Mouse (Mus musculus) forebrain, embryonic 11.5 days (tissue): ENCODE measurements at regions not wholly inside any gene's neighbourhood (a gene's known extent, or its start where the extent isn't known, plus 50 kb on each side); places are given as distances from the start of the nearest gene placed in this dataset.

Source experiments
- ATAC-seq: fragments of 200-750 bp; cut with Nextera tagmentation; replicated peaks from 2 replicates; pipeline ENCODE4 v1.8.0; 2017; ENCODE audit warnings: moderate TSS enrichment; ENCODE audit not compliant: low FRiP score
- DNase-seq: peaks from one replicate; pipeline ENCODE4 v3.0.0-alpha.2; 2017; ENCODE audit warnings: low spot score
- H3K27ac ChIP-seq: fragments of 300-500 bp; sonication (generic); 2 replicates; pipeline ENCODE4 v1.5.1; 2014; ENCODE audit warnings: low read depth, low read length
- H3K27me3 ChIP-seq: fragments of 300-500 bp; sonication (generic); 2 replicates; pipeline ENCODE4 v1.6.1; 2014; ENCODE audit warnings: mild to moderate bottlenecking, low read length, mixed read lengths; ENCODE audit not compliant: control insufficient read depth, insufficient read depth
- H3K36me3 ChIP-seq: fragments of 300-500 bp; sonication (generic); 2 replicates; pipeline ENCODE4 v1.6.1; 2014; ENCODE audit warnings: mild to moderate bottlenecking, low read length, moderate library complexity, mixed read lengths; ENCODE audit not compliant: control insufficient read depth, insufficient read depth
- H3K4me1 ChIP-seq: fragments of 300-500 bp; sonication (generic); replicated peaks from 2 replicates; pipeline ENCODE4 v1.6.1; 2014; ENCODE audit warnings: low read length, mixed read lengths; ENCODE audit not compliant: control insufficient read depth, insufficient read depth
- H3K4me2 ChIP-seq: fragments of 300-500 bp; sonication (generic); 2 replicates; pipeline ENCODE4 v1.6.1; 2014; ENCODE audit warnings: low read depth, mild to moderate bottlenecking, low read length, moderate library complexity, mixed read lengths; ENCODE audit not compliant: severe bottlenecking
- H3K4me3 ChIP-seq: fragments of 300-500 bp; sonication (generic); 2 replicates; pipeline ENCODE4 v1.5.1; 2014; ENCODE audit warnings: low read depth, low read length
- H3K9ac ChIP-seq: fragments of 300-500 bp; sonication (generic); 2 replicates; pipeline ENCODE4 v1.6.1; 2014; ENCODE audit warnings: low read length
- H3K9me3 ChIP-seq: fragments of 300-500 bp; sonication (generic); 2 replicates; pipeline ENCODE4 v1.6.1; 2016; ENCODE audit warnings: low read length, mixed read lengths; ENCODE audit not compliant: control insufficient read depth
- WGBS: fragments of 180-500 bp; shearing (Covaris S2); extraction: QIAGEN DNeasy Blood & Tissue Kit; methylation state at CpG from one replicate; pipeline ENCODE4 v1.1.7; 2014; 5-methylcytosine and 5-hydroxymethylcytosine counted together

- ATAC-seq (no peak), DNase-seq (no peak)
- Histone ChIP-seq H3K4me1 (no peaks in the 10 kb centered on the region; the same call in 1 of the 2 replicates), H3K4me3 (peak overlapping the region; percentile 44), H3K27me3 (no peaks in the 10 kb centered on the region), H3K9me3 (no peaks in the 10 kb centered on the region), H3K9ac (peak overlapping the region; percentile 49), H3K4me2 (peak overlapping the region; percentile 43), H3K36me3 (no peaks in the 10 kb centered on the region), H3K27ac (no peak overlapping the region)
- 46% methylated on average over 5 of the region's 5 CpGs for WGBS
These were observed 256.3 kb upstream of the Atp10a start for GRCm38 (mm10) chr7:58399651-58400050.

DNA sequence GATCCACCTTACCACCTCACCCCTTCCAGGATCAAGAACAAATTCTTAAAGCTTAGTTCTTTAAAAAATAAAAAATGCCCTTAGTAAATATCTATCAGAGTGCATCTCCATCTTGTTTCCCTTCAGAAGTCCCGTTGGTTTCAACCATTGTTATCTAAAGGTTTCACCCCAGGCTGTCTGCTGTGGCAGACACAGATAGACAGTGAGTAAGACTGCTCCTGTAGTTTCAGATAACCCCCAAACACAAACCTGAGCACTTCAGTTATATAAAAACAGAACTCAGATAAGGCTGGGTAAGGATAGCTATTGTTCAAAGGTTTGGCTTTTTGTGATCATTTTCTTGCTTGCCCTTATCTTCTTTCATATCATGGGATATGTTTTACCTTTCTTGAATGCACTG is 255.4 kb upstream of the Atp10a start:
- WGBS = 83% methylated on average over 1 of the region's 1 CpGs
- H3K9ac ChIP-seq = no peak overlapping the region
- H3K27ac ChIP-seq = no peak overlapping the region
- H3K9me3 ChIP-seq = no peaks in the 10 kb centered on the region
- ATAC-seq = no peak
- no peak for DNase-seq
- no peak overlapping the region for H3K4me2 ChIP-seq
- no peaks in the 10 kb centered on the region for H3K36me3 ChIP-seq
- no peaks in the 10 kb centered on the region for H3K27me3 ChIP-seq
- no peak overlapping the region for H3K4me3 ChIP-seq
- H3K4me1 ChIP-seq = no peaks in the 10 kb centered on the region; the same call in 1 of the 2 replicates

DNA sequence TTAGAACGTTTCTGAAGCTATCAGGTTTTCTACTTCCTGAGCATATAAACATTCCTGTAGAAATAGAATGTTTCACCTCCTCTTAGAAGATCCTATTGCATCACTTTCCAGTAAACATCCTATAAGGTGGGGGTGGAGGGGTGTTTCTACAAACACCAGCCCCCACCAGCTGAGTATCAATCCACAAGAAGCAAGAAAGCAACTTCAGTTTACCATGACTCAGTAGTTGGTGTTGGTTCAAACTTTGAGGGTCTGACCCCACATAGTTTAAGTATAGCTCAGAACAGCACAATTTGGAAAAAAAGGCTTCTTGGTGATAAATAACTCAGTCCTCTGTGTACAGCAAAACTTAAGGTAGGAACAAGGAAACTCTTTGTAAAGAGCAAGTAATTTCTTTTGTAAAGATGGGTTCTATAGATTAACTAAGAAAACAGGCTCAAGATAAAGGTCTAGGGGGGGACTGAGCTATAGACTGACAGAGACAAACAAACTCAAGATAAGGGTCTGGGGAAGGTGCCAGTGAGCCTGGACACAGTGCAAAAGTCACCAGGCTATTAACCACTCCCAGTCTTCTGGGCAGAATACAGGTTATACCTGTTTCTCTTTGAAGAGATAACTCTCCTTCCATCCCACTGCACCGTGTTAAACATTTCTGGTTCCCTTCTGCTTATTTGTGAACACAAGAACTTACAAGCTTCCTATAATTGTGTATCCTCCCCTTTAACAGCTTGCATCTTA is 218.9 kb upstream of the Atp10a start:
- Histone ChIP-seq H3K4me3 (no peak overlapping the region), H3K4me2 (no peak overlapping the region), H3K4me1 (no peaks in the 10 kb centered on the region), H3K27ac (no peak overlapping the region), H3K9me3 (no peaks in the 10 kb centered on the region), H3K9ac (no peak overlapping the region), H3K27me3 (no peaks in the 10 kb centered on the region), H3K36me3 (no peaks in the 10 kb centered on the region)
- DNase-seq = no peak
- 76% methylated on average over 2 of the region's 2 CpGs for WGBS
- no peak for ATAC-seq

- no peaks in the 10 kb centered on the region for H3K36me3 ChIP-seq
- 97% methylated on average over 1 of the region's 1 CpGs for WGBS
- no peaks in the 10 kb centered on the region for H3K4me1 ChIP-seq
- H3K9me3 ChIP-seq = no peaks in the 10 kb centered on the region
- no peak overlapping the region for H3K27ac ChIP-seq
- H3K4me2 ChIP-seq = no peak overlapping the region
- ATAC-seq (no peak), DNase-seq (no peak)
- no peak overlapping the region for H3K4me3 ChIP-seq
- H3K9ac ChIP-seq = no peak overlapping the region
- no peaks in the 10 kb centered on the region for H3K27me3 ChIP-seq
These were observed 213.3 kb upstream of the Atp10a start for GRCm38 (mm10) chr7:58442535-58443184.

DNA sequence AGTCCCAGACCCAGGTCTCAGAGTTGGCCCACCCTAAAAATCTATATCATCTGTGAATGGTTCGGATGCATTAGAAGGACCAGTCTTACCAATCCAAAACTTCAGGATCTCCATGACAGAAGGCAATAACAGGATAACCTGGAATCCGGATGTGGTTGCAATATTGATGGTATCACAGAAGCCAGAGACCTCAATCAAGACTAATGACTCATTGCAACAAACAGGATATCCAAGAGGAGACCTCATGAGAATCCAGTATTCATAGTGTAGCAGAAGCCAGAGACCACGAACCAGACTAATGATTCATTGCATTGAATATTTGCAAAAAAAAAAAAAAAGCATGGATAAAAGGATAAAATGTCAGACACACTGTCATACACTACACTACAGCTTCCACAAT is 212.7 kb upstream of the Atp10a start:
- no peaks in the 10 kb centered on the region for H3K36me3 ChIP-seq
- no peak overlapping the region for H3K4me3 ChIP-seq
- ATAC-seq = no peak
- H3K9me3 ChIP-seq = no peaks in the 10 kb centered on the region
- no peak for DNase-seq
- no peaks in the 10 kb centered on the region for H3K4me1 ChIP-seq
- H3K27ac ChIP-seq = no peak overlapping the region
- no peaks in the 10 kb centered on the region for H3K27me3 ChIP-seq
- WGBS = 80% methylated on average over 3 of the region's 3 CpGs
- H3K4me2 ChIP-seq = no peak overlapping the region
- H3K9ac ChIP-seq = no peak overlapping the region

GRCm38 (mm10) chr7:58445781-58446180 is 210.2 kb upstream of the Atp10a start:
- ATAC-seq = no peak
- no peaks in the 10 kb centered on the region for H3K27me3 ChIP-seq
- H3K9ac ChIP-seq = no peak overlapping the region
- DNase-seq = no peak
- H3K4me2 ChIP-seq = no peak overlapping the region
- H3K36me3 ChIP-seq = no peaks in the 10 kb centered on the region
- no peak overlapping the region for H3K27ac ChIP-seq
- H3K4me1 ChIP-seq = no peaks in the 10 kb centered on the region
- no peak overlapping the region for H3K4me3 ChIP-seq
- 95% methylated on average over 1 of the region's 1 CpGs for WGBS
- no peaks in the 10 kb centered on the region for H3K9me3 ChIP-seq

DNA sequence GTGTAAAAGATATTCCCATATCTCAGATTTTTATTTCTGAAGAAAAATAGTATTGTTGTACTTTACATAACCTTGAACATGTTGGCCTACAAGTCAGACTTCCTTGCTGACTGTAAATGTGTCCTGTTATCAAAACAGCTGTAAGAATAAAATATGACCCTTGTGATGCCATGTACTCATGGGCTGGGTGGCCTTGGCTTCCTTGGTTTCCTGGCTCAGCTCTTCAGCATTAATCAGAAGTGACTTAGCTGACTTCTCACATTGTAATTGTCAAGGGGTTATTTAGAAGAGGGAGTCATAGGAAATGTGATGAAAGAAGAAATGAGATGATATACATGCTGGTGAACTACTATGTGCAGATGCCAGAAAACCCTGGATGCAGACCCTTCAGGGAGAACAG is 209.7 kb upstream of the Atp10a start:
- DNase-seq (no peak), ATAC-seq (no peak)
- Histone ChIP-seq H3K9me3 (no peaks in the 10 kb centered on the region), H3K27ac (no peak overlapping the region), H3K4me2 (no peak overlapping the region), H3K9ac (no peak overlapping the region), H3K36me3 (no peaks in the 10 kb centered on the region), H3K4me3 (no peak overlapping the region), H3K27me3 (no peaks in the 10 kb centered on the region), H3K4me1 (no peaks in the 10 kb centered on the region)

DNA sequence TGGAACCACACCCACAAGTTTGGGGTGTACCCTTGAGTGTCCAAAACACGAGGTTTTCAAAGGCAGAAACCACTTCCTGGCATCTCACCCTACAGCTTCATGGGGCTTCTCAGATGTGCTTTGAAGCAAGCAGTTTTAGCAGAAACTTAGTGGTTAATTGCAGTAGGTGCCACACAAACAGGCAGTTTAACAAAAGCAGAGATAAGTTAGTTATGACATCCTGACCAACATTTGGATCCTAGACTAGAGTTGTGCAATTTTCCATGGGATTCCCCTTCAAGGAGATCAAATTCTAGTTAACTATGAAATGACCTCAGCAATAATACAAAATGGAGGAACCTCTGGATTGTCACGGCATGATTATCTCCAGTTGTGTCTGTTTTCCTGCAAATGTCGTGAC is 207.2 kb upstream of the Atp10a start:
- Histone ChIP-seq H3K9ac (no peak overlapping the region), H3K27me3 (no peaks in the 10 kb centered on the region), H3K4me3 (no peak overlapping the region), H3K36me3 (no peaks in the 10 kb centered on the region), H3K4me1 (no peaks in the 10 kb centered on the region), H3K4me2 (no peak overlapping the region), H3K27ac (no peak overlapping the region), H3K9me3 (no peaks in the 10 kb centered on the region)
- WGBS = 76% methylated on average over 3 of the region's 3 CpGs
- DNase-seq (no peak), ATAC-seq (no peak)

- Histone ChIP-seq H3K9me3 (no peaks in the 10 kb centered on the region), H3K9ac (no peak overlapping the region)
- 83% methylated on average over 1 of the region's 1 CpGs for WGBS
These were observed 204.0 kb upstream of the Atp10a start for GRCm38 (mm10) chr7:58451981-58452380.

More at GRCm38 (mm10) chr7:58451981-58452380, 204.0 kb upstream of the Atp10a start:
- no peak for DNase-seq
- no peak overlapping the region for H3K4me3 ChIP-seq
- H3K4me2 ChIP-seq = no peak overlapping the region
- H3K36me3 ChIP-seq = no peaks in the 10 kb centered on the region
- H3K4me1 ChIP-seq = no peaks in the 10 kb centered on the region
- H3K27ac ChIP-seq = no peak overlapping the region
- no peak for ATAC-seq
- H3K27me3 ChIP-seq = no peaks in the 10 kb centered on the region
